Mouse (Mus musculus): Measurements from ENCODE around the gene Rapgef4.

- TF ChIP-seq POLR2A (IDR thresholded peaks at IDR 0.05; ENCODE audit: control insufficient read depth, low read depth, low read length) (no peak), CTCF (IDR thresholded peaks at IDR 0.05; ENCODE audit: control insufficient read depth, insufficient read depth, insufficient replicate concordance, low read depth, low read length) (no peak)
These were observed 74.4 kb downstream of the Rapgef4 start for GRCm38 (mm10) chr2:72055476-72055875.
